Mouse (Mus musculus) lung, postnatal 0 days (tissue): ENCODE measurements at regions not wholly inside any gene's neighbourhood (a gene's known extent, or its start where the extent isn't known, plus 50 kb on each side); places are given as distances from the start of the nearest gene placed in this dataset.

Experiments used
- ATAC-seq: fragments of 200-750 bp; cut with Nextera tagmentation; 2 replicates; pipeline ENCODE4 v1.8.0; 2017; ENCODE audit warnings: moderate library complexity
- DNase-seq: peaks from one replicate; pipeline ENCODE4 v3.0.0-alpha.2; 2016; ENCODE audit warnings: low spot score
- H3K27ac ChIP-seq: fragments of 300-500 bp; sonication (generic); 2 replicates; pipeline ENCODE4 v1.5.1; 2014; ENCODE audit warnings: antibody characterized with exemption, mild to moderate bottlenecking, low read length, mixed read lengths
- H3K27me3 ChIP-seq: fragments of 300-500 bp; sonication (generic); replicated peaks from 2 replicates; pipeline ENCODE4 v1.6.1; 2014; ENCODE audit warnings: low read length, mixed read lengths; ENCODE audit not compliant: insufficient read depth
- H3K36me3 ChIP-seq: fragments of 300-500 bp; sonication (generic); 2 replicates; pipeline ENCODE4 v1.6.1; 2014; ENCODE audit warnings: low read length, mixed read lengths; ENCODE audit not compliant: insufficient read depth
- H3K4me1 ChIP-seq: fragments of 300-500 bp; sonication (generic); 2 replicates; pipeline ENCODE4 v1.6.1; 2014; ENCODE audit warnings: antibody characterized with exemption, low read depth, low read length, mixed read lengths; ENCODE audit not compliant: insufficient read depth
- H3K4me2 ChIP-seq: fragments of 300-500 bp; sonication (generic); replicated peaks from 2 replicates; pipeline ENCODE4 v1.6.1; 2014; ENCODE audit warnings: low read depth, mild to moderate bottlenecking, low read length, moderate library complexity, mixed read lengths
- H3K4me3 ChIP-seq: fragments of 300-500 bp; sonication (generic); 2 replicates; pipeline ENCODE4 v1.5.1; 2014; ENCODE audit warnings: low read depth, low read length
- H3K9ac ChIP-seq: fragments of 300-500 bp; sonication (generic); replicated peaks from 2 replicates; pipeline ENCODE4 v1.6.1; 2014; ENCODE audit warnings: low read depth, mild to moderate bottlenecking
- H3K9me3 ChIP-seq: fragments of 300-500 bp; sonication (generic); 2 replicates; pipeline ENCODE4 v1.6.1; 2016; ENCODE audit warnings: low read length, mixed read lengths
- CTCF ChIP-seq: IDR thresholded peaks from 2 replicates; pipeline ENCODE4 v1.5.1; 2016; ENCODE audit warnings: antibody characterized with exemption, mild to moderate bottlenecking
- EP300 ChIP-seq: IDR thresholded peaks from 2 replicates; pipeline ENCODE4 v1.6.1; 2016; ENCODE audit warnings: antibody characterized with exemption, mild to moderate bottlenecking, control low read depth
- WGBS: fragments of 180-500 bp; shearing (Covaris S2); extraction: QIAGEN DNeasy Blood & Tissue Kit; methylation state at CpG from one replicate; pipeline ENCODE4 v1.1.7; 2014; 5-methylcytosine and 5-hydroxymethylcytosine counted together

DNA sequence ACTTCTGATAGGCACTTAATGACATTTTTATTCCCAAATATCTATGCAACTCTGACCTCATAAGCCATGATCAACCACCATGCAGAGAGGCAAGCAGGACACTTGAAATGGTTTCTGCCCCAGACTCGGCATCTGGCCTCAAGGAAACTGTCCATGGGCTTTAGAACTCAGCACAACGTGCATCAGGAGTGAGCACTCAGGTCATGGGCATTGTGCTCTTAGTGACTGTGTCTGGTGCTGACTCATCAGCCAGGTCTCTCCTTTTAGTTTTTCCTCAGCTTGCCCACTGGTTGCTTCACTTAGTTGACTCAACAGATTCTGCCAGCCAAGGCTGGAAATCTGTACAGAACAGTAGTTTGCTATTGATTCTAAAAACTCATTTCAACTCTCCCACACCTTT, 251.1 kb downstream of the Rwdd3 start:
- Histone ChIP-seq H3K27me3 (no peaks in the 10 kb centered on the region), H3K4me2 (no peak overlapping the region), H3K36me3 (no peaks in the 10 kb centered on the region), H3K9me3 (no peaks in the 10 kb centered on the region), H3K9ac (no peak overlapping the region), H3K4me3 (no peak overlapping the region), H3K27ac (no peak overlapping the region), H3K4me1 (no peaks in the 10 kb centered on the region)
- TF ChIP-seq CTCF, result no peak
- TF ChIP-seq EP300, result no peak
- WGBS, result 69% methylated on average over 2 of the region's 2 CpGs
- ATAC-seq, result no peak
- no peak for DNase-seq

DNA sequence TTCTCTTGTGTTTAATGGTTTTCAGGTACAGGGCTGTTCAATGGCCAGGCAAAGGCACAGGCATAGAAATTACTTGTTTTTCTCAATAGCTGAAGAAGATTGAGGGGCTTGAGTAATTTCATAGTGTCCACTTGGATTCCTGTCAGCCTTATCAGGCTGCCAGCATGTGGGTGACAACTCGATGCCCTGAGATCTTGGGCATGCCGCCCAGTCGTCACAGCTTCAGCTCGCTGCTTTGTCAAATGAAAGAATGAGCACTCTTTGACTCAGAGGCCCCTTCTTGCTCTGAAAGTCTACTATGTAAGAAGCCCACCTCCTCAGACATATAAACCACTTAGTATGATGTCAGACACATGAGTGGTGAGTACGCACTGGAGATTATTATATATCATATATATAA, 272.6 kb downstream of the Rwdd3 start:
- DNase-seq, result no peak
- TF ChIP-seq EP300 (no peak), CTCF (no peak)
- WGBS, result 68% methylated on average over 5 of the region's 5 CpGs
- Histone ChIP-seq H3K9ac (no peak overlapping the region), H3K4me1 (no peaks in the 10 kb centered on the region), H3K27ac (no peak overlapping the region), H3K36me3 (no peaks in the 10 kb centered on the region), H3K4me3 (no peak overlapping the region), H3K4me2 (no peak overlapping the region), H3K9me3 (no peaks in the 10 kb centered on the region), H3K27me3 (no peaks in the 10 kb centered on the region)
- ATAC-seq, result no peak

DNA sequence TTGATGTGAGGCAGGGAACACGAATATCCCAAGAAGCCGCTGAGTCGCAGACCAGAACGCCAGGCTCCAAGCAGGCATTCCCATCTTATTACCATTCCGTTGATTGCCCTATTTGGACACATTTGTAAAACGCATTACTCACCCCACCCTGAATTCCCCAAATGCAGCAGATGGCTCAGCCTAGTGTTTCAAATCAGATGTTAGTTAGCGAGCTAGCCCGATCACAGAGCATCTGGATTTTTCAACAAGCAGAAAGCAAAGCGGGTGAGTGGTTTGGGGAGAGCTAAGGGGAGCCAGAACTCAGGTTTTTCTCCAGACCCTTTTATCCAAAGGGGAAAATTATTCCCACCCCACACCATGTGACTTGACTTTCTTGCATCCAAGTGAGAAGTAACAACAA, 273.2 kb downstream of the Rwdd3 start:
- no peaks in the 10 kb centered on the region for H3K36me3 ChIP-seq
- WGBS, result 85% methylated on average over 9 of the region's 9 CpGs
- no peak for TF ChIP-seq EP300
- TF ChIP-seq CTCF, result no peak
- H3K27ac ChIP-seq, result no peak overlapping the region
- no peaks in the 10 kb centered on the region for H3K4me1 ChIP-seq
- H3K9me3 ChIP-seq, result no peaks in the 10 kb centered on the region
- no peaks in the 10 kb centered on the region for H3K27me3 ChIP-seq
- ATAC-seq, result no peak
- no peak overlapping the region for H3K9ac ChIP-seq
- H3K4me3 ChIP-seq, result no peak overlapping the region
- no peak overlapping the region for H3K4me2 ChIP-seq
- DNase-seq, result no peak

DNA sequence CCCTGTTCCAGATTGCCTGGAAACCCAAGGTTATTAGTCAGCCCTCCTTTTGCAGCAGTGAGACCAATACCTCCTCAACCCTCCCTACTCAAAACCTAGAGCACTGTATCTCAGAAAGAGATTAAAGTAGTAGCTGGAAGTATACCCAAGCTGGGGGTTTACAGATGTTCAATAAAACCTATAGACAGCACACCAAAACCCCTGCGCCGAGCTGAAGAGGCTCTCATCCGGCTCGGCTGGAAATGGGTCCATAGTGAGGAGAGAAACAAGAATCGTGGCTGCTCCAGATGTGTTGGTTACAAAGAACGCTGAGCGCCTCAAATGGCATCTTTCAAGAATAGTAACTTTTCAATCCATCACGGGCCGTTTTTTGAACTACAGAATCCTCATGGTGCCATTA, 273.7 kb downstream of the Rwdd3 start:
- DNase-seq (no peak), ATAC-seq (no peak)
- Histone ChIP-seq H3K4me3 (no peak overlapping the region), H3K9me3 (no peaks in the 10 kb centered on the region), H3K27me3 (no peaks in the 10 kb centered on the region), H3K36me3 (no peaks in the 10 kb centered on the region), H3K4me2 (no peak overlapping the region), H3K9ac (no peak overlapping the region), H3K4me1 (no peaks in the 10 kb centered on the region), H3K27ac (no peak overlapping the region)
- WGBS, result 93% methylated on average over 9 of the region's 9 CpGs
- TF ChIP-seq CTCF (no peak), EP300 (no peak)

DNA sequence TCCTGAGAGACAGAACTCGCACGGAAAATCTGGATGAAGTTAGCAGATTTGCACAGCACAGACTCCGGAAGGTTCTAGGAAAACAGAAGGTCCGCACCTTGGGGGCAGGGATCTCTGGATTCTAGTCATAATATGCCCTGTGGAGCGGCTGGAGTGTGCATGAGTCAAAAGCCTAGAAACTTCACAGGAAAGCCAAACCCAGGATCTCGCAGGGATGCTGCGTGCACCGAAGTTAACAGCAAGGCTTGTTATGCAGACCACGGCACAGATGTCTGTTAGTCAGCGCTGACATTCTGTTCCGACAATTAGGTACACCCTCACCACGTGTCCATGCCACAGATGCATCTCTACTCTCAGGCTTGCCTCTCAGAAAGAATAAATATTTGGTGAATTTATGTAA, 274.3 kb downstream of the Rwdd3 start:
- Histone ChIP-seq H3K4me1 (no peaks in the 10 kb centered on the region), H3K4me3 (no peak overlapping the region)
- 86% methylated on average over 12 of the region's 12 CpGs for whole genome bisulfite sequencing

DNA sequence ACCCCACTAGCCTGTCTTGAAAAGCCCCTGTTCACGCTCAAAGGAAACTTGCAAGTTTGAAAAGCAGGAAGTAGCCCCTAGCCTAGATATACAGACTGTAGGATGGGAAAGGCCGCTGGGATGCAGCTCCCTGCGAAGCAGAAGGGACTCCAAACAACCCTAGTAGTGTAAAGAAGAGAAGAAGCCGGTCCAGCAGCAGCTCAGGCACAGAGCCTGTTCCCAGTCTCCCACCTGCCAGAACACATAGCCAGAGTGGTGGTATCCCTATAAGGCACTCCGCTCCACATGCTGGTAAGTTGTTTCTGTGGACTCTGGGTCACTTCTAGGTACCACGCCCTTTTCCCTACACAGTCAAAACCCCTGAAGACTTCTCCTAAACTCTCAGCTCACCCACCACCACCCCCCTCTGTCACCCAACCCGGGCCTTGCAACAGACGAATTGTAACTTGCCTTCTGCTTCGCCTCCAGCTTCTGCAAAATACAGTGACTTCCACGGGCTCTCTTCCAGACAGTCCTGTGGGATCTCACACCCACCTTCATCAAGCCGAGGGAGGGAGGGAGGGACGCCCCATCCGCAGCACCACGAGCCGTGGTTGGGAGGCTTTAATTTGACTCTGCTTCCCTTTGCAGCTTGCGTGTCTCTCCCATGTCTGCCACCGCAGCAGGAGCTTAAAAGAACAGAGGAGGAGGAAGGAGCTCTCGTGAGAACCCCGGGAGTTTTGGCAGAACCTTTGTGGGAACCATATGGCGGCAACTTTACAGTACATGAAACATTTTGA, 285.2 kb downstream of the Rwdd3 start:
- ATAC-seq, result no peak

More for the DNA sequence above, 274.3 kb downstream of the Rwdd3 start:
- Histone ChIP-seq H3K9ac (no peak overlapping the region), H3K36me3 (no peaks in the 10 kb centered on the region), H3K9me3 (no peaks in the 10 kb centered on the region), H3K4me2 (no peak overlapping the region), H3K27me3 (no peaks in the 10 kb centered on the region), H3K27ac (no peak overlapping the region)
- TF ChIP-seq EP300 (no peak), CTCF (no peak)
- DNase-seq (no peak), ATAC-seq (no peak)

More for the DNA sequence above, 285.2 kb downstream of the Rwdd3 start:
- WGBS, result 47% methylated on average over 20 of the region's 20 CpGs
- no peak overlapping the region; the same call in 1 of the 2 replicates for H3K4me2 ChIP-seq
- H3K9me3 ChIP-seq, result no peaks in the 10 kb centered on the region
- TF ChIP-seq CTCF, result no peak
- TF ChIP-seq EP300, result no peak
- DNase-seq, result peak; percentile 6
- no peaks in the 10 kb centered on the region for H3K27me3 ChIP-seq
- no peaks in the 10 kb centered on the region for H3K36me3 ChIP-seq
- H3K4me3 ChIP-seq, result no peak overlapping the region
- no peak overlapping the region for H3K27ac ChIP-seq
- no peak overlapping the region for H3K9ac ChIP-seq
- no peaks in the 10 kb centered on the region for H3K4me1 ChIP-seq
